Mouse (Mus musculus) hindbrain, embryonic 15.5 days (tissue): ENCODE results near the gene Parg. TPM values are rescaled to one million over a fixed set of nuclear protein-coding genes. Genes with fewer than 3 reads are reported as not detected.
"Not testable (repeated sequence)": the region's sequence is repeated elsewhere in the genome, so short reads cannot be mapped to it uniquely, and the experiment has no call there.

Experiments used
- ATAC-seq: fragments of 200-750 bp; cut with Nextera tagmentation; 2 replicates; pipeline ENCODE4 v1.8.0; 2017; ENCODE audit warnings: low read depth, moderate number of reproducible peaks, moderate TSS enrichment; ENCODE audit not compliant: low FRiP score
- H3K27ac ChIP-seq: fragments of 300-500 bp; sonication (generic); replicated peaks from 2 replicates; pipeline ENCODE4 v1.5.1; 2015; ENCODE audit warnings: mild to moderate bottlenecking, inconsistent platforms
- H3K27me3 ChIP-seq: fragments of 300-500 bp; sonication (generic); 2 replicates; pipeline ENCODE4 v1.6.1; 2015; ENCODE audit warnings: control low read depth, inconsistent platforms
- H3K36me3 ChIP-seq: fragments of 300-500 bp; sonication (generic); 2 replicates; pipeline ENCODE4 v1.6.1; 2015; ENCODE audit warnings: control low read depth, inconsistent platforms
- H3K4me1 ChIP-seq: fragments of 300-500 bp; sonication (generic); replicated peaks from 2 replicates; pipeline ENCODE4 v1.6.1; 2015; ENCODE audit warnings: control low read depth, inconsistent platforms
- H3K4me2 ChIP-seq: fragments of 300-500 bp; sonication (generic); 2 replicates; pipeline ENCODE4 v1.6.1; 2015; ENCODE audit warnings: moderate library complexity, mild to moderate bottlenecking, inconsistent platforms
- H3K4me3 ChIP-seq: fragments of 300-500 bp; sonication (generic); 2 replicates; pipeline ENCODE4 v1.5.1; 2015; ENCODE audit warnings: mild to moderate bottlenecking, inconsistent platforms
- H3K9ac ChIP-seq: fragments of 300-500 bp; sonication (generic); 2 replicates; pipeline ENCODE4 v1.6.1; 2015; ENCODE audit warnings: inconsistent platforms
- H3K9me3 ChIP-seq: fragments of 300-500 bp; sonication (generic); 2 replicates; pipeline ENCODE4 v1.6.1; 2016; ENCODE audit warnings: control low read depth, inconsistent platforms
- WGBS: fragments of 180-500 bp; shearing (Covaris S2); methylation state at CpG from one replicate; pipeline ENCODE4 v1.1.7; 2015; 5-methylcytosine and 5-hydroxymethylcytosine counted together
- polyA plus RNA-seq: library from polyadenylated mRNA; unstranded; fragments of >200 nt; fragmentation: Nextera tagmentation; extraction: Ambion mirVana; gene quantifications from 2 replicates; pipeline ENCODE4 v1.2.1, GENCODE M21; 2015

Gene Parg
- polyA plus RNA-seq, 1 experiment from 2014 or later = 31.0 TPM

DNA sequence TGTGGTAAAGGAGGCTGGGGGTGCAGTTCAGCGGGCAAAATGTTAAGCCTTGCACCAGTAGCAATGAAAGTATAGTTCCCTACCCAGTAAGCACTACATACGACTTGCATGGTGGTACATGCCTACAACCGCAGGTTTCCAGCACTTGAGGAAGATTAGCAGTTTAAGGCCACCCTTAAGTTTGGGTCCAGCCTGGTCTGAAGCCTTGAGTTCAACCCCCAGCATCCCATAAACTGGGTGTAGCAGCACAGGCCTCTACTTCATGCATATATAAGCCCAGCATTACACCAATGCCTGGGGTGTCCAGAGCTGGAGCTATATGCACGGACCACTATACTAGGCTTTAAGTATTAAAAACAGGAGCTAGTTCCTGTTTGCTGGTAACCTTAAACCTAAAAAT is 17.9 kb upstream of the Parg start:
- H3K4me1 ChIP-seq = no peaks in the 10 kb centered on the region
- peaks cover 74% of the 10 kb centered on the region for H3K36me3 ChIP-seq
- WGBS = 98% methylated on average over 4 of the region's 4 CpGs
- no peak overlapping the region for H3K4me3 ChIP-seq
- H3K27me3 ChIP-seq = no peaks in the 10 kb centered on the region
- H3K9me3 ChIP-seq = no peaks in the 10 kb centered on the region
- ATAC-seq = no peak
- no peak overlapping the region for H3K4me2 ChIP-seq
- no peak overlapping the region for H3K27ac ChIP-seq
- H3K9ac ChIP-seq = no peak overlapping the region

DNA sequence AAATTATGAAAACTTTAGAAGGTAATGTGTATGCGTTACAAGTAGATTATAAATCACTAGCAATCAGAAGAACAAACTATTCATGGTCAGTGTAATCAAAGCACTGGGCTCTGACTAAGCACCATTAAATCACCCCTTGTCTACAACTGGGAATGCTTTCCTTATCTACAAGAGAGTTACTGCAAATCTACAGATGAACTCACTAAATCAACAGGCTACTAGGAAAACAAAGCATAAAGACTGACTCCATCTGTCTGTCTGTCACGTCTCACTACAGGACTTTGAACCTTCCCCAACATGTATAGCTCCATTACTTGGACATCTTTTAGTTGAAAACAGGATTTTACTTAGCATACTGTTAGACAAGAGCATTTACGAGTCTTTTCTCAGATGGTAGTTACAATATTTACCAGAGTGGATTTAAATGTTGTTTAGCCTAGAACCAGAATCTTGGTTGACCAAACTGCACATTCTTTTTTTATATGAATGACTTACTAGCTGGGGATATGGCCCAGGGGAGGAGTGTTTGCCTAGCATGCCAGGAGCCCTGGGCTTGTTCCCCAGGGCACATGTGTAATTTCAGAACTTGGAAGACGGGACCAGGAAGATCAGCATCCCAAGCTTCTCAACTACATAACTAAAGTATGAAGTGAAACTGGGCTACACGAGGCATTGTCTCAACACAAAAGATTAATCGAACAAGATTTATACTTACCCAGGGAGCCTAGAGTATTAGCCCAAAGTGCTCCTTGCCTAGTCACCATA is 10.9 kb upstream of the Parg start:
- Histone ChIP-seq H3K36me3 (peaks cover 58% of the 10 kb centered on the region), H3K4me3 (no peak overlapping the region), H3K27ac (no peak overlapping the region), H3K27me3 (no peaks in the 10 kb centered on the region), H3K4me1 (no peaks in the 10 kb centered on the region), H3K4me2 (no peak overlapping the region), H3K9ac (no peak overlapping the region), H3K9me3 (no peaks in the 10 kb centered on the region)
- no peak for ATAC-seq
- 95% methylated on average over 6 of the region's 6 CpGs for WGBS

DNA sequence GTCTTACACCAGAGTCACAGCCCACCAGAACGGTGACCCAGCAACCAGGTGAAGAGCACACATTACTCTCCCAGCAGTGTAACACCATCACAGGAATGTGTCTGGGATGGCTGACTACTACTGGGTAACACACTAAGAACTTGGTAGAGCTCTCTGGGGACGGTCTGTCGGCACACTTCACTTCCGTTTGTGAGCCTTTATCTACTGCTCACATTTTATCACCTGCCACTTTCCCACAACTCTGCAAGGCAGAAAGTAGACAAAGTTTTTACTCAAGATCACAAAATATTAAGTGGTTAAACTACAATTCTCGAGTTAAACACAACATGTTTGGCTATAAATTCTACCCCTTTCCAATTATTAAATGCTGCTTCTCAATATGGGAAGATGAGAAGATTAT is 9.8 kb upstream of the Parg start:
- Histone ChIP-seq H3K4me3 (no peak overlapping the region), H3K9me3 (no peaks in the 10 kb centered on the region), H3K4me2 (no peak overlapping the region), H3K27me3 (no peaks in the 10 kb centered on the region), H3K36me3 (peaks cover 55% of the 10 kb centered on the region), H3K27ac (no peak overlapping the region), H3K4me1 (no peaks in the 10 kb centered on the region), H3K9ac (no peak overlapping the region)
- 96% methylated on average over 5 of the region's 5 CpGs for WGBS
- ATAC-seq = no peak

DNA sequence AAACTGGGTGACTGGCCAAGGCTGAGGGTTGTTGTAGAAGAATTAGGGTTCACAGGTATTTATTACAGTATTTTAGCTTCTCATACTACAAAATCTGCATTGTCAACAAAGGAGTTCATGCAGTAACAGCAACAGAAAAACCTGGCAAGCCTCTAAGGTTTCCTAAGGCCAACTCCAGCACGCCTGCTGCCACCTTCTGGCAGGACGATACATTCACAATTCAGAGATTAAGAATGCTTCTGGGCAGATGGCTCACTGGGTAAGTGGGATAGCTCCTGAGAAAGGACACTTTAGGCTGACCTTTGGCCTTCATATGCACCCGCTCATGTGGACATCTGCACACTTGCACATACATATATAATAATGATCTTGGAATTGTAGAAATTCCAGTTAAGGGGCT is 9.3 kb upstream of the Parg start:
- H3K9ac ChIP-seq = no peak overlapping the region
- no peak overlapping the region for H3K4me3 ChIP-seq
- ATAC-seq = no peak
- WGBS = 46% methylated on average over 3 of the region's 3 CpGs
- no peak overlapping the region for H3K4me2 ChIP-seq
- H3K27me3 ChIP-seq = no peaks in the 10 kb centered on the region
- H3K36me3 ChIP-seq = peaks cover 54% of the 10 kb centered on the region
- H3K27ac ChIP-seq = no peak overlapping the region
- H3K4me1 ChIP-seq = no peaks in the 10 kb centered on the region
- no peaks in the 10 kb centered on the region for H3K9me3 ChIP-seq

DNA sequence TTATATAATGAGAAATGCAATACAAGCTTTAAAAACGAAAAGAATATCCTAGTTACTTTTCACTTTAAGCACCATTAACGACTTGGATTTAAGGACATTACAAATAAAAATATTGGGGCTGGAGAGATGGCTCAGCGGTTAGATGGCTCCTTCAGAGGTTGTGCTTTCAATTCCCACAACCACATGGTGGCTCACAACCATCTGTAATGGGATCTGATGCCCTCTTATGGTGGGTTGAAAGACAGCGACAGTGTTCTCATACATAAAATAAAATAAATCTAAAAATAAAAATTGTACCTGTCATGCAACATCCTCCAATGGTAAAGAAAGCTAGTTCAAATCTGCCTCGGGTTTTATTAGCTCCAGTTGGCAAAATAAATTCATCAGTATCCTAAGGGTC is 8.2 kb upstream of the Parg start:
- ATAC-seq, H3K9ac ChIP-seq, H3K27ac ChIP-seq, H3K9me3 ChIP-seq, H3K4me2 ChIP-seq, H3K27me3 ChIP-seq, H3K4me1 ChIP-seq, H3K4me3 ChIP-seq: not testable (repeated sequence)
- 87% methylated on average over 5 of the region's 5 CpGs for WGBS
- peaks cover 52% of the 10 kb centered on the region for H3K36me3 ChIP-seq

DNA sequence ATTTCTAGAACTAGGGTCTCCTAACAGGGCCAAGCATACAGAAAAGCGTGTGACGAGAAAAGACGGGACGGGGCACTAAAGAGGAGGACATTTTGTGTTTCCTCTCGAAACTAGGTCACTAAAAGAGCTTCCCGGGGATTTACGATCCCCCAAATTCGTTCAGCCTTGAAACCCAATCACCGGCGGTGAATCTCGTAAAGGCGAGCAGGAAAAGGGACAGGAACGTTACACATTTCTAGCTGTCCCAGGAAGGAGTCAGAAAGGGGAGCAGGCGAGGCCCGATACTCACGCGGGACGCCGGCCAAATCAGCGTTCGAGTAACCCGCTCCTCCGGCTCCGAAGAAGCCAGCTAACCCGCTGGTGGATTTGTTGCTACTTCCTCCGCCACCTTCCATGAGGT is 395 bp upstream of the Parg start:
- peak overlapping the region; percentile 91 for H3K9ac ChIP-seq
- 0% methylated on average over 25 of the region's 26 CpGs for WGBS
- peak; percentile 59; the same call in 1 of the 2 replicates for ATAC-seq
- peak overlapping the region; percentile 36; the same call in 1 of the 2 replicates for H3K27ac ChIP-seq
- H3K4me2 ChIP-seq = peak overlapping the region; percentile 80
- no peaks in the 10 kb centered on the region for H3K27me3 ChIP-seq
- H3K4me1 ChIP-seq = peaks cover 31% of the 10 kb centered on the region
- H3K36me3 ChIP-seq = peaks cover 20% of the 10 kb centered on the region
- peak overlapping the region; percentile 84 for H3K4me3 ChIP-seq
- H3K9me3 ChIP-seq = no peaks in the 10 kb centered on the region

DNA sequence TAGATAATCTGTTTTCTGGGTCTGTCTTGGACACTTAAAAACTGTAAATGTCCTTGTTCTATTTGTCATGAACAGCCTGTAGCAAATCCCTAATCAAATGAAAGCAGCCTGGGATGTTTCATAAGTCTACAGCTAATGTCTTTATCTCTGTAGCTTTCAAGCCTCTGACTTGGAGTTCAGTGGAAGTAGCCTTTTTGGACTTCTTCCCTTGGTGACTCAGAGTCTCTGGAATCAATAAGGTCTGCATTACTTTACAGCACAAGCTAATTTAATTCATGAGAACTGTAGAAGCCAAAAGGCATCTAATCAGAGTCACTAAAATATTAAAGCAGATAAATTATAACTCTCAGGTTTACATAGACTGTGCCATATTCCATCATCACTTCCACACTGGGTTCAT is 24.9 kb downstream of the Parg start:
- Histone ChIP-seq H3K4me1 (no peaks in the 10 kb centered on the region), H3K4me2 (no peak overlapping the region), H3K9me3 (no peaks in the 10 kb centered on the region), H3K27me3 (no peaks in the 10 kb centered on the region), H3K4me3 (no peak overlapping the region), H3K9ac (no peak overlapping the region), H3K27ac (no peak overlapping the region), H3K36me3 (0 out of 2 replicates have a peak, but pooled peaks cover 5% of the 10 kb centered on the region)
- ATAC-seq = no peak

DNA sequence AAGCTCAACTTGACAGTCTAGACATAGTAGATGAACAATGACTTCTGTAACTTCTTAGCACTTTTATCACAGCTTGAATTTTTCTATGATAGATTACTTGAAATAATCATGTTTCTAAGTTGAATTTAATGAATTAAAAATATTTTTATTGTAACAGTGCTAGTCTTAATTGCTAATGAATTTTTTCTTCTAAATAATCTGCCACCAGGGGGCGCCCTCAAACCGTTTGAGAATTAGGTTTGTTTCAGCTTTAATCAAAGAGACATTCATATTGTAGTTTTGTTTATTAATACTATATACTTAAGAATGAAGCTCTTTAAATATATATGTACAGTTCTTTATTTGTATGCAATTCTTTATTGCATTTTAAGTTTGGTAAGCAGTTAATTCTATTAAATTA is 27.2 kb downstream of the Parg start:
- Histone ChIP-seq H3K27me3 (no peaks in the 10 kb centered on the region), H3K4me1 (no peaks in the 10 kb centered on the region), H3K9ac (no peak overlapping the region), H3K27ac (no peak overlapping the region), H3K36me3 (0 out of 2 replicates have a peak, but pooled peaks cover 5% of the 10 kb centered on the region), H3K4me2 (no peak overlapping the region), H3K4me3 (no peak overlapping the region), H3K9me3 (no peaks in the 10 kb centered on the region)
- WGBS = 0% methylated on average over 2 of the region's 2 CpGs
- no peak for ATAC-seq

DNA sequence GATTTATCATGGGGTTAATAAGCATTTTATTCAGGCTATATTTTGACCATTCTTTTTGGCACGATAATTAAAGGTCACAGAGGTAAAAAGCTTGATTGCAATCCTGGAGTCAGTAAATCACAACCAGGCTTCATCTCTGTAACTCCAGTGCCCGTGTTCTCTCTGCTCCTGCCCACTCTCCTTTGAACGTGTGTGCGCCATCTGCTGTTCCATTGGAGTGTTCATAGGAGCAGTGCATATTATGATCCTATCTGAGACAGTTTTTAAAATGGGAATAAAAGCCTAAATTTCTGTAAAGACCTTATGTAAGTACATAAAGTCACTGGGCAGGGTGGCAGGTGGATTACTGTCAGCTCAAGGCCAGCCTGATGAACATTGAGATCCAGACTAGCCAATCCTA is 40.7 kb downstream of the Parg start:
- Histone ChIP-seq H3K4me1 (peaks cover 5% of the 10 kb centered on the region; the same call in 1 of the 2 replicates), H3K4me2 (no peak overlapping the region), H3K27me3 (no peaks in the 10 kb centered on the region), H3K4me3 (no peak overlapping the region), H3K36me3 (peaks cover 15% of the 10 kb centered on the region), H3K9me3 (no peaks in the 10 kb centered on the region), H3K9ac (no peak overlapping the region), H3K27ac (no peak overlapping the region)
- WGBS = 71% methylated on average over 4 of the region's 4 CpGs
- ATAC-seq = no peak

DNA sequence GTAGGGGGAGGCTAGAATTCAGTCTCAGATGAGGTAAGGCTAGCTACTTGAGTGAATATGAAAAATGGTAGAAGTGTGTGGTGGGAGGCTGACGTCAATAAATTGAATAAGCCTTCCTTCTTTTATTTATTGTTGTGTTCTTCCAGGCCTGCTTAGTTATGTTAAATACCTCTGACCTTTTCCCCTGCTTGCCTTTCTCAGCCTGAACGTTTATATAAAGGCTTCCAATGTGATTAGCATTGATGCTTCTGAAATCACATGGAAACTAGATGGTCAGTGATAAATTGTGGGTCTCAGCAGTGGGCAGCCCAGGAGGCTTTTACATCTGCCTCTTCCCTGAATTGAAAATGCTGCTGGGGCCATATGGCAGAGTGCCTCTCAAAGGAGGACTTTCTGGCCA is 44.3 kb downstream of the Parg start:
- Histone ChIP-seq H3K27ac (no peak overlapping the region), H3K9ac (no peak overlapping the region), H3K4me1 (peaks cover 5% of the 10 kb centered on the region; the same call in 1 of the 2 replicates), H3K9me3 (no peaks in the 10 kb centered on the region), H3K4me2 (no peak overlapping the region), H3K27me3 (no peaks in the 10 kb centered on the region), H3K4me3 (no peak overlapping the region), H3K36me3 (peaks cover 9% of the 10 kb centered on the region)
- no peak for ATAC-seq
- WGBS = 14% methylated on average over 2 of the region's 2 CpGs

DNA sequence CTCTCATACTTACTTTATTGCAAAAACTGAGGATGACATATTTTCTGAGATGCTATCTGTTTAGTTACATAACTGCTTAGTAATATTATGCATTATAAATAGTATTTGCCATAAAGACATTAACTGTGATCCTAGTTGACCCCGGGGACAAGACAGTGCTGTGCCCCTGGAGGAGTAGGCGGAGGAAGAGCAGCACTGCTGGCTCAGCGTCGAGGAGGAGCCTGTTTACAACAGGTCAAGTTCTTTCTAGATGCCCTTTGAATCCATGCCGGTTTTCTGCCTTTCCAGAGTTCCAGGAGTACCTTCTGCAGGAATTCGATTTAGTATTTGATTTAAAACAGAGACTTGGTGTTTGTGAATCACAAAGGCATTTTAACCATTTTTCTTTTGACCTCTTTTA is 47.9 kb downstream of the Parg start:
- Histone ChIP-seq H3K27me3 (no peaks in the 10 kb centered on the region), H3K27ac (no peak overlapping the region), H3K9ac (no peak overlapping the region), H3K9me3 (no peaks in the 10 kb centered on the region), H3K4me1 (peaks cover 5% of the 10 kb centered on the region; the same call in 1 of the 2 replicates), H3K4me3 (no peak overlapping the region), H3K36me3 (peaks cover 6% of the 10 kb centered on the region), H3K4me2 (no peak overlapping the region)
- no peak for ATAC-seq
- 77% methylated on average over 6 of the region's 6 CpGs for WGBS

DNA sequence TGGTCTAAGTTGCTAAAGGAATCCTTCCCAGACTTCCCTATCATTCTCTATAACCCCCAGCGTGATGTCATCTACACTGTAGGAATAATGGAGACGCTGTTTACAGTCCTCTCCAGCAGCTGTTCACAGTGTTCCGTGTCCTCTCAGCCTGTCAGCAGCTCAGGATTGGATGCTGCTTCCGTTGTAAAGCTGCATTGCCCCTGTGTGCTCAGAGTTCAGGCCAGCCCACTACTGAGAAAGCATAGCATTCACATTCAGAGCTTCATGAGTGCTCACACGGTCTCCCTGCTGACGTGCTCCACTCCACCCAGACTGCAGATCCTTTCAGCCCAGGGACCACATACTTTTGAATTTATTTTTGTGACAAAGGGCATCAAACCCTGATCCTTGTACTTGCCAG is 59.1 kb downstream of the Parg start:
- H3K4me3 ChIP-seq = no peak overlapping the region
- no peaks in the 10 kb centered on the region for H3K4me1 ChIP-seq
- H3K9ac ChIP-seq = no peak overlapping the region
- no peak overlapping the region for H3K27ac ChIP-seq
- no peaks in the 10 kb centered on the region for H3K9me3 ChIP-seq
- no peaks in the 10 kb centered on the region for H3K27me3 ChIP-seq
- WGBS = 77% methylated on average over 6 of the region's 6 CpGs
- no peak for ATAC-seq
- H3K36me3 ChIP-seq = peaks cover 17% of the 10 kb centered on the region
- no peak overlapping the region for H3K4me2 ChIP-seq

DNA sequence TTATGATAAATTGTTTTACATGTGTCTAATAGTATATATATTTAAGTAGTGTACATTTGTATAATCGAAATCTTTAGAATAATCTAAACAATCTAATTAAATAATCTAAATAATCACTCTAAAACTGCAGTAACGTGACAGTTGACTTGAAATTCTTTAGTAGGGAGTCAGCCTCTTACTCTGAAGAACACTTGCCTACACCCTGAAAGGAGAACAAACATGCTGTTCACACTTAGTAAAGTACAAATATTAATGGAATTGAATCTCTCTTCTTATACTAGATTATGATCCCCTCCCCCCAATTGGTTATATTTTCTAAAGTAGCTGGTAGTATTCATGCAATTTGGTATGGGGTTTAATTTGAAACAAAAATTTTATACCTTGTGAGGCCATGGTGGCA is 60.0 kb downstream of the Parg start:
- no peaks in the 10 kb centered on the region for H3K27me3 ChIP-seq
- H3K4me2 ChIP-seq = no peak overlapping the region
- no peak for ATAC-seq
- H3K36me3 ChIP-seq = peaks cover 17% of the 10 kb centered on the region
- H3K9me3 ChIP-seq = no peaks in the 10 kb centered on the region
- no peak overlapping the region for H3K27ac ChIP-seq
- H3K4me3 ChIP-seq = no peak overlapping the region
- 90% methylated on average over 2 of the region's 2 CpGs for WGBS
- H3K9ac ChIP-seq = no peak overlapping the region
- H3K4me1 ChIP-seq = no peaks in the 10 kb centered on the region
